Mouse (Mus musculus): Measurements from ENCODE around the gene Adgrg1. TPM values are rescaled to one million over a fixed set of nuclear protein-coding genes. Genes with fewer than 3 reads are reported as not detected.
"Not testable (repeated sequence)": the region's sequence is repeated elsewhere in the genome, so short reads cannot be mapped to it uniquely, and the experiment has no call there.

Adgrg1 gene
- polyA plus RNA-seq, 1 experiment from 2014 or later, result 16.3 TPM

DNA sequence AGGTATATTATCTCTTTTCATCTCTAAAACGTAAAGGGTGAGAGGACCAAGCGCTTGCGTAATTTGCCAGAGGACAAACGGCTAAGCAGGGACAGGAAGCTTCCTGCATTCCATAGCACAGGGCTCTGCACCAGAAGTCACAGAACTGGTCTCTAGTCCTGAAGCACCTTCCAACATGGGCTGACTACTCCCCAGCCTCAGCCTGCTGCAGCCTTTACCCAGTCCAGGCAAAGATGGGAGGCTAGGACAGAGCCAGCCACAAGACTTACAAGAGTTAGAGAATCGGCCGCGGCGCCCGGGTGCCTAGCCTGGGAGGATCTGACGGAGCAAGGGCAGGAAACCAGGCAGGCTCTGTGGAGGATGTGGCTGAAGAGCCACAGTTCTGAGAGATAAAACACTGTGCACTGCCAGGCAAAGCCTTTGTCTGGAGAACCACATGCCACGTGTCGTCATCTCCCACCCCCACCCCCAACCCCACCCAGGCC, 45.8 kb downstream of the Adgrg1 start:
- Histone ChIP-seq H3K4me2 (ENCODE audit: low read depth, low read length) (no peak overlapping the region), H3K4me1 (ENCODE audit: control insufficient read depth, insufficient read depth, low read length) (no peaks in the 10 kb centered on the region), H3K4me3 (ENCODE audit: low read depth, low read length) (no peak overlapping the region), H3K9ac (ENCODE audit: low read depth, low read length) (no peak overlapping the region), H3K27ac (replicated peaks; ENCODE audit: low read depth, low read length) (no peak overlapping the region), H3K36me3 (ENCODE audit: control insufficient read depth, insufficient read depth, low read length) (no peaks in the 10 kb centered on the region), H3K27me3 (replicated peaks; ENCODE audit: control insufficient read depth, insufficient read depth, low read length) (no peaks in the 10 kb centered on the region), H3K9me3 (ENCODE audit: control insufficient read depth, low read length) (no peaks in the 10 kb centered on the region)
- ATAC-seq (ENCODE audit: low read depth) (no peak), DNase-seq (ENCODE audit: low spot score) (no peak)
- WGBS, result 57% methylated on average over 12 of the region's 12 CpGs

DNA sequence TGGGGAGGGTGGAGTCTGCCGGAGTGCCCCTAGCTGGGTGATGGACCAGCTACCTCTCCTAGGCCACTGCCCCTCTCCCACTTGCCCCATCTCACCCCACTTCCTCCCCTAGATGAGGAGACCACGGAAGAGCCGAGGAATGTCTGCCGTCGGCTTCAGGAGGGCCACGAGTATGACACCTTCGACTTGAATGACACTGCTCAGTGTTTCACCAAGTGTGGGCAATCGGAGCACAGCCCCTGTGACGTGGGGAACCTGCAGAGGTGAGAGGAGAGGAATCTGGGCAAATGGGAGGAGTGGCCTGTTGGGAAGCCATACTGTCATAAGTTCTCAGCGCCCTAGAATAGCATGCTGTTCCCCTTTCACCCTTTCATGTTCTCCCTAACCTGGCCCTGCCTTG, 46.3 kb downstream of the Adgrg1 start:
- Histone ChIP-seq H3K4me2 (ENCODE audit: low read depth, low read length) (no peak overlapping the region), H3K36me3 (ENCODE audit: control insufficient read depth, insufficient read depth, low read length) (no peaks in the 10 kb centered on the region), H3K9ac (ENCODE audit: low read depth, low read length) (no peak overlapping the region), H3K4me1 (ENCODE audit: control insufficient read depth, insufficient read depth, low read length) (no peaks in the 10 kb centered on the region), H3K27me3 (replicated peaks; ENCODE audit: control insufficient read depth, insufficient read depth, low read length) (no peaks in the 10 kb centered on the region), H3K9me3 (ENCODE audit: control insufficient read depth, low read length) (no peaks in the 10 kb centered on the region), H3K4me3 (ENCODE audit: low read depth, low read length) (no peak overlapping the region), H3K27ac (replicated peaks; ENCODE audit: low read depth, low read length) (no peak overlapping the region)
- DNase-seq (ENCODE audit: low spot score) (no peak), ATAC-seq (ENCODE audit: low read depth) (no peak)
- WGBS, result 71% methylated on average over 10 of the region's 10 CpGs

DNA sequence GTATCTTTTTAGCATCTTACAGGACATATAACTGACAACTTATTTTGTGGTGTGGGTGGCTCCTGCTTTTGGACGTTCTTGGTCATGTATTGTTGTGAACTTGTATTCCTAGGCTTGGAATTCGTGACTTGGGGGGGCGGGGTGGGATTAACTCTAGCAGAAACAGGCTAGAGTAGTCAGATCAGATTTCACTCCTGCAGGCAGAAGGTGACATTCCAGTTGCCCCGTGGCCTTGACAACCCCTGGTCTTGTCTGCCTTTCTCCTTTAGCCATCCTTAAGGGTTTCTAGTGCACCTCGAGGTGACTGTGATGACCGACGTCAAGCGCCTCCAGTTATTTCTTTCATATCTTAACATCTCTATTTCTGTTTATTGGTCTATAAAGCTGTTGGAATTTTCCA, 48.6 kb downstream of the Adgrg1 start:
- WGBS, result 22% methylated on average over 8 of the region's 8 CpGs
- Histone ChIP-seq H3K9me3 (ENCODE audit: control insufficient read depth, low read length) (no peaks in the 10 kb centered on the region), H3K36me3 (ENCODE audit: control insufficient read depth, insufficient read depth, low read length) (no peaks in the 10 kb centered on the region), H3K27me3 (replicated peaks; ENCODE audit: control insufficient read depth, insufficient read depth, low read length) (no peaks in the 10 kb centered on the region), H3K4me3 (ENCODE audit: low read depth, low read length) (no peak overlapping the region), H3K27ac (replicated peaks; ENCODE audit: low read depth, low read length) (no peak overlapping the region), H3K4me1 (ENCODE audit: control insufficient read depth, insufficient read depth, low read length) (no peaks in the 10 kb centered on the region), H3K4me2 (ENCODE audit: low read depth, low read length) (no peak overlapping the region), H3K9ac (ENCODE audit: low read depth, low read length) (no peak overlapping the region)
- ATAC-seq (ENCODE audit: low read depth) (no peak), DNase-seq (ENCODE audit: low spot score) (no peak)

DNA sequence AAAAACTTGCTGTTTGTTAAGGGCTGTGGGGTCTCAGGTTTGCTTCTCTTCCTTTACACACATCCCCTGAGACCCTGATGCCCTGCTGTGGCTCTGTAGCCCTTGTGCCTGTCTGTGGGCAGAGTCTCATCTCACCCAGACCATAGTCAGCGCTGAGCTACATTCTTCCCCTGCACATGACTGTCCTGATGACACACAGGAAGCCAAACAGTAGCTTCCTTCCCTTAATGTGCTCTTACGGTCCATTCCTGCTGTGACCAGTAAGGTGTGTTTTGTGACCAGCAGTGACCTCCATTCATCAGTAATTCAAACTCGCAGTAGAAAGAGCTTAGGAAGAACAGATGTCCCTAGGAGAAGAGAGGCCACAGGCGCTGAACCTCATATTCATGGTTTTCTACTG, 49.8 kb downstream of the Adgrg1 start:
- Histone ChIP-seq H3K4me1 (ENCODE audit: control insufficient read depth, insufficient read depth, low read length) (no peaks in the 10 kb centered on the region), H3K9me3 (ENCODE audit: control insufficient read depth, low read length) (no peaks in the 10 kb centered on the region), H3K9ac (ENCODE audit: low read depth, low read length) (no peak overlapping the region), H3K27me3 (replicated peaks; ENCODE audit: control insufficient read depth, insufficient read depth, low read length) (no peaks in the 10 kb centered on the region), H3K4me3 (ENCODE audit: low read depth, low read length) (no peak overlapping the region), H3K36me3 (ENCODE audit: control insufficient read depth, insufficient read depth, low read length) (no peaks in the 10 kb centered on the region), H3K27ac (replicated peaks; ENCODE audit: low read depth, low read length) (no peak overlapping the region), H3K4me2 (ENCODE audit: low read depth, low read length) (no peak overlapping the region)
- 76% methylated on average over 4 of the region's 4 CpGs for WGBS
- ATAC-seq (ENCODE audit: low read depth) (no peak), DNase-seq (ENCODE audit: low spot score) (no peak)

DNA sequence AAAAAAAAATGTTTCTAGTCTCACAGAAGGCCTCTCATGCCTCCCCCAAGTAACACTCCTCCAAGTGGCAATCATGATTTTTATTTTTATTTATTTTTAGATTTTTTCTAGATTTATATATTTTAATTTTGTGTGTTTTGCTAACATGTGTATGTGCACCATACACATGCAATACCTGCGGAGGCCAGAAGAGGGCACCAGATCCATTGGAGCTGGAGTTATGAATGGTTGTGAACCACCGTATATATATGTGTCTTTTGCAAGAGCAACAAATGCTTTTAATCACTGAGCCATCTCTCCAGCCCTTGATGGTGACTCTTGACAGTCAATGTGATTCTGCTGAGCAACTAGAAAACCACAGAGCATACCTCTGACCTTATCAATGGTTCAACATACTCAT, 50.9 kb downstream of the Adgrg1 start:
- DNase-seq (ENCODE audit: low spot score) (no peak), ATAC-seq (ENCODE audit: low read depth) (no peak)
- H3K36me3 ChIP-seq (ENCODE audit: control insufficient read depth, insufficient read depth, low read length), result no peaks in the 10 kb centered on the region
- no peak overlapping the region for H3K4me2 ChIP-seq (ENCODE audit: low read depth, low read length)
- WGBS, result 71% methylated on average over 2 of the region's 2 CpGs
- H3K27ac ChIP-seq (replicated peaks; ENCODE audit: low read depth, low read length), result no peak overlapping the region
- no peak overlapping the region for H3K4me3 ChIP-seq (ENCODE audit: low read depth, low read length)
- no peaks in the 10 kb centered on the region for H3K4me1 ChIP-seq (ENCODE audit: control insufficient read depth, insufficient read depth, low read length)
- H3K27me3 ChIP-seq (replicated peaks; ENCODE audit: control insufficient read depth, insufficient read depth, low read length), result no peaks in the 10 kb centered on the region
- H3K9me3 ChIP-seq (ENCODE audit: control insufficient read depth, low read length), result no peaks in the 10 kb centered on the region
- no peak overlapping the region for H3K9ac ChIP-seq (ENCODE audit: low read depth, low read length)

DNA sequence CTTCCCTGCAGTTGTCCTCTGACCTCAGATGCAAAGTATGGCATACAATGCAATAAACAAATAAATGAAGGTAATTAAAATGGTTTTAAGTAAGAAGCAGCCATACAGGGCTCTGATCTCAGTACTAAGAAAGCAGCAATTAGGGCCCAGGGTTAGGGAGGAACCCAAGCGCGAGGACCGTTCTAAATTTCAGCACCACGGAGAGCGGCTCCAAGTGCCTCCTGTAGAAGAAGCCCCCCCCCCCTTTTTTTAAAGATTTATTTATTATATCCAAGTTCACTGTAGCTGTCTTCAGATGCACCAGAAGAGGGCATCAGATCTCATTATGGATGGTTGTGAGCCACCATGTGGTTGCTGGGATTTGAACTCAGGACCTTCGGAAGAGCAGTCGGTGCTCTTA, 53.8 kb downstream of the Adgrg1 start:
- H3K4me2 ChIP-seq (ENCODE audit: low read depth, low read length); H3K4me3 ChIP-seq (ENCODE audit: low read depth, low read length); H3K36me3 ChIP-seq (ENCODE audit: control insufficient read depth, insufficient read depth, low read length); H3K27ac ChIP-seq (replicated peaks; ENCODE audit: low read depth, low read length); H3K27me3 ChIP-seq (replicated peaks; ENCODE audit: control insufficient read depth, insufficient read depth, low read length); H3K4me1 ChIP-seq (ENCODE audit: control insufficient read depth, insufficient read depth, low read length); H3K9me3 ChIP-seq (ENCODE audit: control insufficient read depth, low read length); H3K9ac ChIP-seq (ENCODE audit: low read depth, low read length); ATAC-seq (ENCODE audit: low read depth): not testable (repeated sequence)
- peak; percentile 61 for DNase-seq (ENCODE audit: low spot score)
- 51% methylated on average over 7 of the region's 7 CpGs for WGBS

DNA sequence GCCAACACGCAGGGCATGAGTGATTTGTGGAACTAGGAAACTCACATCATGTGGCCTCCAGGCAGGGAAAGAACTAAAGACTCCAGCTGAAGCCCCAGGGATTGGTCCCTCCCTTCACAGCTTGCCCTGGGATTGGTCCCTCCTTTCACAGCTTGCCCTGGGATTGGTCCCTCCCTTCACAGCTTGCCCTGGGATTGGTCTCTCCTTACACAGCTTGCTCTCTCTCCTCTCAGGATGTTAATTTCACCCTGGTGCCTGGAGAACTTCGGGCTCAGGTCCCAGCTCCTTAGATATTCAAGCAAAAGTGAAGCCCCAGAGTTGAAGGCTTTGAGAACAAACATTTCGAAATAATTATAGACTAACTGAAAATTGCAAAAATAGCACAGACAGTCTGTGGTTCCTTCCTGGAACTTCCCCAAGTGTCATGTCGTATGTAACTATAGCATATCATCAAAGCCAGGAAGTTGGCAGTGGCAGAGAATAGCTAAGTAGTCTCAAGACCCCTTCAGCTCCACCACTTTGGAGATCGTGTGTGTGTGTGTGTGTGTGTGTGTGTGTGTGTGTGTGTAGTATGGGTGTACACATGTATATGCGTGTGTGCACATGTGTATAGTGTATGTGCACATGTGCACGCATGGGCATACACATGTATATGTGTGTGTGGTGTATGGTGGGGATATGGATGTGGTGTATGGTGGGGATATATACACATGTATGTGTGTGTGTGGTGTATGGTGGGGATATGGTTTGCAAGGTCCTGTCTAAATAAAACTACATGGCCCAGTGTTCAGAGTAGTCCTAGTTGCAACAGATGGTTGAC, 62.8 kb downstream of the Adgrg1 start:
- no peaks in the 10 kb centered on the region for H3K9me3 ChIP-seq (ENCODE audit: control insufficient read depth, low read length)
- H3K36me3 ChIP-seq (ENCODE audit: control insufficient read depth, insufficient read depth, low read length), result no peaks in the 10 kb centered on the region
- no peak overlapping the region for H3K27ac ChIP-seq (replicated peaks; ENCODE audit: low read depth, low read length)
- no peak overlapping the region for H3K4me3 ChIP-seq (ENCODE audit: low read depth, low read length)
- H3K4me2 ChIP-seq (ENCODE audit: low read depth, low read length), result no peak overlapping the region
- no peaks in the 10 kb centered on the region for H3K27me3 ChIP-seq (replicated peaks; ENCODE audit: control insufficient read depth, insufficient read depth, low read length)
- no peak overlapping the region for H3K9ac ChIP-seq (ENCODE audit: low read depth, low read length)
- 58% methylated on average over 7 of the region's 7 CpGs for WGBS
- H3K4me1 ChIP-seq (ENCODE audit: control insufficient read depth, insufficient read depth, low read length), result peaks cover 6% of the 10 kb centered on the region; the same call in 1 of the 2 replicates
- peak; percentile 82 for DNase-seq (ENCODE audit: low spot score)
- peak; percentile 93 for ATAC-seq (ENCODE audit: low read depth)

DNA sequence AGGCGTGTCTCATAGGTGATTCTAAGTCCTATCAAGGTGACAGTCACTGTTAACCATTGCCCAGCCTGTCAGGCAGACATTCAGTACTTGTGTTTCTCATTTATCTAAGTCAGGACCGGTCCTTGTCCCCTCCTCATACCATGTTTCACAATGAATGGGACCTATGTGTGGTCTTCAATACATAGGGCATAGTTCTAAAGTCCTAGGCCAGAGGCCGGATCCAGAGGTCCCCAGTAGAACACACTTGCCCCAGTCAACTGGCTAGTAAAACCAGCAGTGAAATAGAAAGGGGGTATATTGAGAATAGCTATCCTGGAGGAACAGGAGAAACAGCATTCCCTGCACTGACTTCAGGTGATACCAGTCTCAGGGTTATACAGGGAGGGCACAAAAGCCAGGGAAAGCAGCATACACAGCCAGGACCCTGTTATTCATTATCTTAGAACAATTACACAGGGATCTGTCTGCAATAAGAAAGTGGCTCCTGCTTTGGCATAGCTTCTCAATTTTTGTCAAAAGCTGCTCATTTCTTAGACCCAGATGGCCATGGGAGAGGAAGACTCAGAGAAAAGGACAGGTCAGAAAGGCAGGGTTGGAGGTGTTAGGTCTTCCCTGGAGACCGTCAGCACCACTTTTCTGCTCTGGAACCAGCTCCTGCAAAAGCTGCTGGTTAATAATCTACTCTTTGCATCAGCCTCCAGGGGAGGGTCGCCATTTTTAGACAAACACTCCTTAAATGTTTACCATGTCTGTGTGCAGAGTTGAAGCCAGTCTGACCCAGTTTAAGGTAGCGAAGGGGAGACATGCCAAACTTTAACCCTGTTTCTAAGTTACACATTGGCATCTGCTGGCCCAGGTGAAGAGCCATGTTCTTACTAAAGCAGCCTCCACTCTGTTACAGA, 67.6 kb downstream of the Adgrg1 start:
- ATAC-seq (ENCODE audit: low read depth), result no peak
- no peaks in the 10 kb centered on the region for H3K4me1 ChIP-seq (ENCODE audit: control insufficient read depth, insufficient read depth, low read length)
- no peaks in the 10 kb centered on the region for H3K9me3 ChIP-seq (ENCODE audit: control insufficient read depth, low read length)
- H3K27ac ChIP-seq (replicated peaks; ENCODE audit: low read depth, low read length), result no peak overlapping the region
- H3K9ac ChIP-seq (ENCODE audit: low read depth, low read length), result no peak overlapping the region
- no peak overlapping the region for H3K4me2 ChIP-seq (ENCODE audit: low read depth, low read length)
- H3K4me3 ChIP-seq (ENCODE audit: low read depth, low read length), result no peak overlapping the region
- no peak for DNase-seq (ENCODE audit: low spot score)
- no peaks in the 10 kb centered on the region for H3K36me3 ChIP-seq (ENCODE audit: control insufficient read depth, insufficient read depth, low read length)
- no peaks in the 10 kb centered on the region for H3K27me3 ChIP-seq (replicated peaks; ENCODE audit: control insufficient read depth, insufficient read depth, low read length)
- 62% methylated on average over 6 of the region's 6 CpGs for WGBS

Data from embryonic facial prominence, embryonic 14.5 days (tissue).